Mouse (Mus musculus) forebrain, embryonic 13.5 days (tissue): ENCODE results near the gene Satb1. TPM values are rescaled to one million over a fixed set of nuclear protein-coding genes. Genes with fewer than 3 reads are reported as not detected.

Source experiments
- ATAC-seq: fragments of 200-750 bp; cut with Nextera tagmentation; 2 replicates; pipeline ENCODE4 v1.8.0; 2017
- H3K27ac ChIP-seq: fragments of 300-500 bp; sonication (generic); 2 replicates; pipeline ENCODE4 v1.5.1; 2015; ENCODE audit warnings: inconsistent platforms, mild to moderate bottlenecking, moderate library complexity
- H3K27me3 ChIP-seq: fragments of 300-500 bp; sonication (generic); 2 replicates; pipeline ENCODE4 v1.6.1; 2015; ENCODE audit warnings: mild to moderate bottlenecking, inconsistent platforms
- H3K36me3 ChIP-seq: fragments of 300-500 bp; sonication (generic); 2 replicates; pipeline ENCODE4 v1.6.1; 2015; ENCODE audit warnings: mild to moderate bottlenecking, inconsistent platforms; ENCODE audit not compliant: poor library complexity, severe bottlenecking
- H3K4me1 ChIP-seq: fragments of 300-500 bp; sonication (generic); 2 replicates; pipeline ENCODE4 v1.6.1; 2015; ENCODE audit warnings: inconsistent platforms
- H3K4me2 ChIP-seq: fragments of 300-500 bp; sonication (generic); 2 replicates; pipeline ENCODE4 v1.6.1; 2015; ENCODE audit warnings: inconsistent platforms, mild to moderate bottlenecking, moderate library complexity
- H3K4me3 ChIP-seq: fragments of 300-500 bp; sonication (generic); 2 replicates; pipeline ENCODE4 v1.5.1; 2015; ENCODE audit warnings: mild to moderate bottlenecking, inconsistent platforms
- H3K9ac ChIP-seq: fragments of 300-500 bp; sonication (generic); 2 replicates; pipeline ENCODE4 v1.6.1; 2015; ENCODE audit warnings: mild to moderate bottlenecking, inconsistent platforms
- H3K9me3 ChIP-seq: fragments of 300-500 bp; sonication (generic); replicated peaks from 2 replicates; pipeline ENCODE4 v1.6.1; 2016; ENCODE audit warnings: inconsistent platforms
- WGBS: fragments of 180-500 bp; shearing (Covaris S2); methylation state at CpG from one replicate; pipeline ENCODE4 v1.1.7; 2015; 5-methylcytosine and 5-hydroxymethylcytosine counted together
- polyA plus RNA-seq: library from polyadenylated mRNA; unstranded; fragments of >200 nt; fragmentation: Nextera tagmentation; extraction: Ambion mirVana; gene quantifications from 2 replicates; pipeline ENCODE4 v1.2.1, GENCODE M21; 2015

The Satb1 gene
- polyA plus RNA-seq, 1 experiment from 2014 or later = 34.7 TPM

- Histone ChIP-seq H3K27me3 (no peaks in the 10 kb centered on the region), H3K36me3 (no peaks in the 10 kb centered on the region), H3K4me1 (no peaks in the 10 kb centered on the region), H3K9ac (no peak overlapping the region), H3K9me3 (no peaks in the 10 kb centered on the region), H3K4me3 (no peak overlapping the region), H3K27ac (no peak overlapping the region), H3K4me2 (no peak overlapping the region)
- 94% methylated on average over 4 of the region's 4 CpGs for WGBS
- no peak for ATAC-seq
Observed at GRCm38 (mm10) chr17:51687226-51687625, 145.9 kb downstream of the Satb1 start.
